Mouse (Mus musculus) frontal cortex, postnatal 36 days (tissue): ENCODE data around the gene Trim46.

ENCODE experiments used
- DNase-seq, 2 experiments: peaks; one replicate each; pipeline ENCODE4 v3.0.0; 2022; ENCODE audit warnings: low spot score in 2 of 2

Trim46 gene

GRCm38 (mm10) chr3:89246261-89247100 is at the start of gene Trim46:
Gene Trim46 (minus strand): TSS chr3:89246309.
- DNase-seq: peak; percentile 92 to 93

- no peak for DNase-seq
Observed at GRCm38 (mm10) chr3:89295685-89296230, 49.6 kb upstream of the Trim46 start.

DNA sequence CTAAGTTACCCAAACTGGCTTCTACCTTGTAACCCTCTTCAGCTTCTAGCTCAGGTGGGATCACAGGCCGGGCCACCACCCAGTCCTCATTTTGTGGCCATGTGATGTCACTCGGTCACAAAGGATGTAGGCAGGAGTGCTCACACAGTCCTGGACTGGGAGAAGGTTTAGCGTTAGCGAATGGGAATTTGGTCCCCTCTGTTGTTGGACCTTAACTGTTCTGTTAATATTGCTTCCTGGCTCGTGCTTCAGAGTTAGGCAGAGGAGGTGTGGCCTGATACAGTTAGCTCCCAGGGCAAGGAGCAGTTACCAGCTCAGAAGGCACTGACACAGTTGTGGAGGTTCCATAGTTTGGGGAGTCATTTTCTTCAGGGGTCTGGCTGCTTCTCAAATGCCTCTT is 48.1 kb upstream of the Trim46 start:
- no peak for DNase-seq

- DNase-seq: no peak
Observed at GRCm38 (mm10) chr3:89293247-89293918, 47.3 kb upstream of the Trim46 start.

GRCm38 (mm10) chr3:89292303-89292702 is 46.2 kb upstream of the Trim46 start:
- no peak for DNase-seq

- DNase-seq: no peak
Observed at GRCm38 (mm10) chr3:89291874-89292273, 45.8 kb upstream of the Trim46 start.

GRCm38 (mm10) chr3:89288503-89288928 is 42.4 kb upstream of the Trim46 start:
- peak in 1 of 2 experiments; percentile 25 for DNase-seq

DNA sequence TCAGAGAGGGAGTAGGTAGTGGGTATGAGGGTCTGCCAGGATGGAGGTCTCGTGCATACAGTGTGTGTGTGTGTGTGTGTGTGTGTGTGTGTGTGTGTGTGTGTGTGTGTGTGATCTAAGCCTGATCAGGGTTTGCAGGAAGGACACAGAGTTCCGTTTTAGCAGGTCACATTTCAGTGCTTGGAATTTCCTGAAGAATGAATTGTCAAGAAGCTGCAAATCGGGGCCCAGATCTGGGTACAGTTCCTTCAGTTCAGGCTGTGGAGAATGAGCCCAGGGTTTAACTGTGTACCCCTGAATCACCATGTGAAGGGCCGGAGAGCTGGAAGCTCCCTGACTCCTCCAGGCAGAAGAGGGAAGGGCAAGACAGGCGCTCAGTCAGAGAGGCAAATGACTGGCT is 41.2 kb upstream of the Trim46 start:
- DNase-seq: no peak

DNA sequence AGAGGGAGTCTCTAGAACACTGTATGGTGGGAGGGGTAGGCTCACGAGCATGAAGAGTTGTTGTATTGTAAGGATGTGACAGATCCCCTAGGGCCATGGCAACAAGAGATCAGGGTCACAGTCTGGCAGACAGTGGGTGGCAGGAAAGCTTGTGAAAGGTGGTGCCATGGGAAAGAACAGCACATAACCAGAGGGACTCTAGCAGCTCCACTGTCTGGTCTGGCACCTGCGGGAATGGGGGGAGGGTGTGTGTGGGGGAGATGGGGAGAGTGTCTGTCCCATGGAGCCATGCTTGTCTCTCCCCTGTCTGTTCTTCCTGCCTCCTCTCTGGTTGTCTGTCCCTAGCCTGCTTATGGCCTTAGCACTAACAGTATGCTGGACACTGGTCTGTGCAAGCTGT is 39.4 kb upstream of the Trim46 start:
- DNase-seq: no peak

DNA sequence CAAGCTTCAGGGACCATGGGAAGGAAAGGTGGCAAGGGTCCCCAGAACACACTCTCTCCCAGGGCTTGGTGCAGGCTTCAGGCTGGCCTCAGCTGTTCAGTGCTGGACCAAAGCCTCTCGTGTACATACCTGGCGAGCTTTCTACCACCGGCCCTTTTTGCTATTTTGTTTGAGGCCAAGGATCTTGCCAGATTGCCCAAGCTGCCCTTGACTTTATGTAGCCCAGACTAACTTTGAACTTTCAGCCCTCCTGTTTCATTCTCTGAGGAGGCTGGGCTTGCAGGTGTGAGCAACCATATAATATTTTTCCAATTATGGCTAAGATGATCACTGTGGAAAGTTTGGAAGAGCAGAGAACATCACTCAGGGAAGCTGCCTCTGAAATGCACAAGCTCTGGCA is 38.2 kb upstream of the Trim46 start:
- DNase-seq: no peak

DNA sequence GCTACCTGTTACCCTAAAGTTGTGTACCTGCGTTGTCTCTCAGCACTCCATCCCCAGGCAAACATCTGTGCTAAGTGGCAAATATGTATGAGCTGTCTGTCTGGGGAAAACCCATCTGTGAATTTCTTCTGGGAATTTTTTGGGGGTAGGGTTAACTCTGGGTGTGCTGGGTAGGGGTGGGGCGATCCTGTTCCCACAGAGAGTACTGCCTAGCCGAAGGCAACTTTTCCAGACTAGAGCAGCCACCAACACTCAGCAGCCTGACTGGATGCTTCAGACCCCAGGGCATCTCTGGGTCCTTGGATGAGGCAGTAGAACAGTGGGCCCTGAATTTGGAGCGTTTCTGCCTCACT is 36.2 kb upstream of the Trim46 start:
- DNase-seq: no peak

- DNase-seq: peak; percentile 81 to 82
Observed at GRCm38 (mm10) chr3:89281579-89282290, 35.6 kb upstream of the Trim46 start.

GRCm38 (mm10) chr3:89280606-89281511 is 34.8 kb upstream of the Trim46 start, which contains the start of gene Efna1:
Gene Efna1 (minus strand): TSS chr3:89281142.
- no peak for DNase-seq

- no peak for DNase-seq
Observed at GRCm38 (mm10) chr3:89280050-89280605, 34.0 kb upstream of the Trim46 start.

DNA sequence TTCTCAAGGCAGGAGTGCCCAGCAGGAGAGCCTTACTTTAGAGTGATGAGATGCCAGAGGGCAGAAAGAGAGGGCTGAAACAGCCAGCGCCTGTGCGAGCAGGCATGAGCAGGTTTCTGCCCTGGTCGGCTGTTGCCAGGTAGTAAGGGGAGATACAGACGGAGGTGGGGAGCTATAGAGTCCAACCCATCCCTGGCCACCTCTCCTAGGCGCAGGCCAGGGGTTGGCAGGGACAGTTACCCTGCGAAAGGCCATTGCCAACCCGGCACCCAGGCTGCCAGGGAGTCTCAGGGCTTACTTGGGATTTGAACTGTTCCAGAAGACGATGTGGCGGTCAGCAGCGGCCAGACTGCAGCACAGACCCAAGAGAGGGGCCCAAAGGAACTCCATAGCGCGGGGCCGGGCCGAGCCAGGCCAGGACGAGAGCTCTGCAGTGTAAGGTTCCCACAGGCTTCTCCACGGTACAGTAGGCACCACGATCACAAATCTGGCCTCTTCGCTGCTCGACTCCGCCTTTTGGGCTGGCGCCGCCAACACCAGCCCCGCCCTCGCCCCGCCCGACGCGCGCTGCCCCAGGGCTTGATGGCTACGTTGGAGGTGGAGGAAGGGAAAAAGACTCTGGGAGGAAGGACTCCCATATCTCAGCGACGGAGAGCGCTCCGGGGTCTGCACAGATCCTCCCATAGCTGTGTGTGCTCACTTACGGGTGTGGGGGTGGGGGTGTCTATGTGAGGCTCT is 33.2 kb upstream of the Trim46 start:
- peak; percentile 75 for DNase-seq

DNA sequence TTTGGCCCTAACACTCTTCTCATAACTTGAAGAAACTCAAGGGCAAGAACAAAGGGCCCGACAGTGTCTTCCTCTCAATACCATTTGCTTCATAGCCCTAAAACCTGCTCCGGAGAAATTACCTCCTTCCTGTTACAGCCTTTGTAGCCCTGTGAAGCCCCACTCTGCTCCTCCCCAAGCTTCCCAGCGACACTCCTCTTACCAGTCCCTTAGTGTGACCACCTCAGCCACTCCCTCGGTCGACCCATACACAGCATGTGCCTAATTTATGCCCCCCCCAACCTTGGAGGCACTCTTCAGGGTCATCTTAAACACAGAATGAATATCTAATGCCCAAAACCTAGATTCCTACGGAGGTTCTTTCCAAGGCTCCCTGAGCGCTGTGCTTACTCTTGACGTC is 32.5 kb upstream of the Trim46 start:
- DNase-seq: no peak

- DNase-seq: no peak
Observed at GRCm38 (mm10) chr3:89278107-89278506, 32.0 kb upstream of the Trim46 start.

GRCm38 (mm10) chr3:89277281-89278021 is 31.3 kb upstream of the Trim46 start:
- no peak for DNase-seq

GRCm38 (mm10) chr3:89276061-89276460 is 30.0 kb upstream of the Trim46 start:
- no peak for DNase-seq
